Mouse (Mus musculus) embryonic fibroblast, embryonic 13.5 days (primary cell): ENCODE measurements around the gene Rab3a.

Experiments
- CTCF ChIP-seq: IDR thresholded peaks from 2 replicates; pipeline ENCODE4 v1.5.1; 2011; ENCODE audit warnings: mild to moderate bottlenecking, control low read depth, low read length, moderate library complexity, borderline replicate concordance; ENCODE audit not compliant: insufficient read depth
- POLR2A ChIP-seq: IDR thresholded peaks from 2 replicates; pipeline ENCODE4 v1.6.1; 2011; ENCODE audit warnings: low read depth, mild to moderate bottlenecking, control low read depth, low read length, moderate library complexity

DNA sequence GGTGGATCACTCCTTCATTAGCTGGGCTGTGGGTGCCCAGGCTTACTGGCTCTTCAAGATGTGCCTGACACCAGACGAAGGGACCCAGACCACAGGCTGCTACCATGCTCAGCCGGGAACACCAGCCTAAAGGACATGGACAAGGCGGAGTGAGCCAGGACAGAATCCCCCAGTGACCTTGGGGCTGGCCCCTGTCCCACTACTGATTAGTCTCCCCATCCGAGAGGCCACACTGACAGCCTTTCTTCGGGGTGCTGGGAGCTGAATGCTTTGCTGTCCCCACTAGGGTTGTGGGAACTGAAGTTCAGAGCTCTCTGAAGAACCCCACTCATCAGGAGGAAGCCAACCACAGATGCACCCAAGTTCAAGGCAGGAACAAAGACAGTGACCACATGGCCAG, 20.7 kb downstream of the Rab3a start:
- TF ChIP-seq CTCF (no peak), POLR2A (no peak)
